16 mouse cellular contexts compared by ENCODE assay signal in genomic region chr5:146916806-146917205, GRCm38 (mm10).
"Had no signal": no experiment of that assay in that cellular context is flagged by ENCODE, and none has a peak within 500 bp of the region (broad histone marks: within the 10 kb centered on the region; RNA-seq: fewer than 3 reads in every experiment).

No protein-coding gene starts in this region.

- DNase-seq: kidney, postnatal 25 days; layer of hippocampus, adult 9-11 months; liver; lung, adult 18-20 months; lung, postnatal 14 days; lung, postnatal 4 days; midbrain, embryonic 14.5 days; thymus, adult 2 months; thymus, postnatal 14 days had no signal

- H3K36me3 ChIP-seq: limb, embryonic 10.5 days; limb, embryonic 13.5 days; liver, embryonic 12.5 days; liver, embryonic 15.5 days; lung, embryonic 15.5 days had no signal

- H3K9me3 ChIP-seq: limb, embryonic 10.5 days; limb, embryonic 13.5 days; liver, embryonic 12.5 days; liver, embryonic 15.5 days; lung, embryonic 15.5 days had no signal

- H3K27ac ChIP-seq: kidney, postnatal 0 days; layer of hippocampus, adult 2 months; limb, embryonic 10.5 days; limb, embryonic 13.5 days; liver, embryonic 12.5 days; liver, embryonic 15.5 days; lung, embryonic 15.5 days had no signal

- H3K9ac ChIP-seq: limb, embryonic 13.5 days; liver, embryonic 12.5 days; liver, embryonic 15.5 days; lung, embryonic 15.5 days had no signal

- H3K4me3 ChIP-seq: layer of hippocampus, adult 2 months; limb, embryonic 10.5 days; limb, embryonic 13.5 days; liver, embryonic 12.5 days; liver, embryonic 15.5 days; lung, embryonic 15.5 days had no signal

- ATAC-seq: liver, embryonic 12.5 days had no signal
